Mouse (Mus musculus) brain, embryonic 14.5 days (tissue): ENCODE data around the gene Terb1.

Experiments used
- CTCF ChIP-seq: fragments of 200-500 bp; IDR thresholded peaks from 2 replicates; pipeline ENCODE4 v1.5.1; 2012; ENCODE audit warnings: inconsistent platforms, mild to moderate bottlenecking, moderate library complexity, borderline replicate concordance; ENCODE audit not compliant: insufficient read depth, insufficient read length; ENCODE audit errors: extremely low read depth
- POLR2A ChIP-seq: fragments of 200-500 bp; IDR thresholded peaks from 2 replicates; pipeline ENCODE4 v1.6.1; 2012; ENCODE audit warnings: mild to moderate bottlenecking, inconsistent platforms, borderline replicate concordance; ENCODE audit not compliant: poor library complexity, insufficient read depth, insufficient read length, severe bottlenecking; ENCODE audit errors: extremely low read depth

DNA sequence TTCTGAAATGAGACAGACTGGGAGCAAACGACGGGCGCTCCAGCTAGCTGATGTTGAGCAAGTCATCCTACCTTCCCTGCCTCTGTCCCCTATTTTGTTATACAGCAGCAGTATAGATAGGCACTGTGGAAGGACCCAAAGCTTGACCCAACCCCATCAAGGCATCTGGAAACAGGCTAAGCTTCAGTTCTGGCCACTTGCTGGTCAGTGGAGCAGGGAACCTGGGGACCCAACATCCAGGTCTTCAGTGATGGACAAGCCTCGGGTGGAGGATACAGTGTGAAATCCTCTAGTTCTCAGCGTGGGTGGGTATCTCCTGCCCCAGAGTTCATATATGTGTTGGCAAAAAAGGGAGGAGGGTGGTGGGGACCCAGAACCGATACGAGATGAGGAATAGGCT is 30.5 kb upstream of the Terb1 start:
- TF ChIP-seq CTCF (no peak), POLR2A (no peak)
